In genomic region chr6:118887032-118887431, GRCm38 (mm10) we compare ENCODE assay signal across 14 mouse cellular contexts.
"Had no signal": no experiment of that assay in that cellular context is flagged by ENCODE, and none has a peak within 500 bp of the region (broad histone marks: within the 10 kb centered on the region; RNA-seq: fewer than 3 reads in every experiment).

No protein-coding gene starts in this region.

- DNase-seq: gastrocnemius, postnatal 14 days; gastrocnemius, postnatal 36 days; heart, adult 11 months; heart, adult 2 months; heart, postnatal 14 days; heart, postnatal 36 days; kidney, adult 11 months; kidney, adult 2 months; kidney, adult 9 months; kidney, postnatal 14 days; kidney, postnatal 36 days; layer of hippocampus, adult 9-11 months; layer of hippocampus, postnatal 36 days; left cerebral cortex, postnatal 4 days had no signal
